Mouse (Mus musculus) embryonic facial prominence, embryonic 14.5 days (tissue): Measurements from ENCODE around the gene Med7. TPM values are rescaled to one million over a fixed set of nuclear protein-coding genes. Genes with fewer than 3 reads are reported as not detected.

ENCODE experiments used
- ATAC-seq: fragments of 200-750 bp; cut with Nextera tagmentation; 2 replicates; pipeline ENCODE4 v1.8.0; 2017; ENCODE audit warnings: low read depth, moderate number of reproducible peaks, moderate TSS enrichment
- DNase-seq: peaks from one replicate; pipeline ENCODE4 v3.0.0-alpha.2; 2015; ENCODE audit warnings: low spot score
- H3K27ac ChIP-seq: fragments of 300-500 bp; sonication (generic); replicated peaks from 2 replicates; pipeline ENCODE4 v1.5.1; 2014; ENCODE audit warnings: low read depth, mild to moderate bottlenecking, low read length, moderate library complexity
- H3K27me3 ChIP-seq: fragments of 300-500 bp; sonication (generic); replicated peaks from 2 replicates; pipeline ENCODE4 v1.6.1; 2014; ENCODE audit warnings: low read length; ENCODE audit not compliant: control insufficient read depth, insufficient read depth
- H3K36me3 ChIP-seq: fragments of 300-500 bp; sonication (generic); 2 replicates; pipeline ENCODE4 v1.6.1; 2014; ENCODE audit warnings: low read length, mixed read lengths; ENCODE audit not compliant: control insufficient read depth, insufficient read depth
- H3K4me1 ChIP-seq: fragments of 300-500 bp; sonication (generic); 2 replicates; pipeline ENCODE4 v1.6.1; 2014; ENCODE audit warnings: antibody characterized with exemption, low read length; ENCODE audit not compliant: control insufficient read depth, insufficient read depth
- H3K4me2 ChIP-seq: fragments of 300-500 bp; sonication (generic); 2 replicates; pipeline ENCODE4 v1.6.1; 2014; ENCODE audit warnings: low read depth, mild to moderate bottlenecking, low read length, moderate library complexity, mixed read lengths
- H3K4me3 ChIP-seq: fragments of 300-500 bp; sonication (generic); 2 replicates; pipeline ENCODE4 v1.5.1; 2014; ENCODE audit warnings: low read depth, mild to moderate bottlenecking, low read length
- H3K9ac ChIP-seq: fragments of 300-500 bp; sonication (generic); 2 replicates; pipeline ENCODE4 v1.6.1; 2014; ENCODE audit warnings: low read depth, mild to moderate bottlenecking, low read length, moderate library complexity, mixed read lengths
- H3K9me3 ChIP-seq: fragments of 300-500 bp; sonication (generic); 2 replicates; pipeline ENCODE4 v1.6.1; 2016; ENCODE audit warnings: low read length; ENCODE audit not compliant: control insufficient read depth
- WGBS: fragments of 180-500 bp; shearing (Covaris S2); extraction: QIAGEN DNeasy Blood & Tissue Kit; methylation state at CpG from one replicate; pipeline ENCODE4 v1.1.7; 2014; 5-methylcytosine and 5-hydroxymethylcytosine counted together
- polyA plus RNA-seq: library from polyadenylated mRNA; unstranded; fragments of >200 nt; fragmentation: Nextera tagmentation; extraction: Ambion mirVana; gene quantifications from 2 replicates; pipeline ENCODE4 v1.2.1, GENCODE M21; 2014

Gene Med7
- polyA plus RNA-seq, 1 experiment from 2014 or later, result 61.9 TPM

DNA sequence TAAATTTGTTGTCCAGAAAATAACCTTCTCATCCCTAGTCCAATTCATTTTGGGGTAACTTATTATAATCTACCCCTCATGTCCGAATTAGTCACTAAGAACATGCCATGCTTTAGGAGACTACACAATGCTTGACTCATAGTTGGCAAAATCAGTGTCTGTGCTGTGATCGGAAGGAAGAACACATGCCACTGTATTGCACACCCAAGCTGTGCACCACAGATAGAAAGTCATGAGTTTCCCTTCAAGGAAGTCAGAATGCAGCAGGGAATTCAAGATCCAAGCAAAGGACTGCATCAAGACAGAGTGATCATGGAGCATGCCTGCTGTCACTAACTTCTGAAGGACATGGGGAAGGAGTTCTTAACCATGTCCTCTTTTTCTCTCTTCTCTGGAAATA lies 51.9 kb downstream of the Med7 start:
- Histone ChIP-seq H3K4me2 (no peak overlapping the region), H3K9ac (no peak overlapping the region), H3K27ac (no peak overlapping the region), H3K36me3 (no peaks in the 10 kb centered on the region), H3K4me3 (no peak overlapping the region), H3K27me3 (no peaks in the 10 kb centered on the region), H3K9me3 (no peaks in the 10 kb centered on the region), H3K4me1 (no peaks in the 10 kb centered on the region)
- WGBS, result 82% methylated on average over 2 of the region's 2 CpGs
- ATAC-seq (no peak), DNase-seq (no peak)

Other genes starting within 250 kb of the Med7 start
- 0.20 and 0.45 TPM in 2 replicates for gene Fndc9, start 201.4 kb upstream of the Med7 start, polyA plus RNA-seq
- gene Cyfip2, start 124.1 kb upstream of the Med7 start, polyA plus RNA-seq, result 13.4 TPM in 2 replicates
- 0.18 and 0.26 TPM in 2 replicates for gene Itk, start 47.4 kb upstream of the Med7 start, polyA plus RNA-seq
- not detected in 2 replicates for gene Fam71b, start 40.4 kb upstream of the Med7 start, polyA plus RNA-seq
- 0.11 and 0.24 TPM in 2 replicates for gene Havcr2, start 18.0 kb downstream of the Med7 start, polyA plus RNA-seq
- gene Gm12169, start 87.3 kb downstream of the Med7 start, polyA plus RNA-seq, result not detected in 2 replicates
- not detected in 2 replicates for gene BC053393, start 134.6 kb downstream of the Med7 start, polyA plus RNA-seq
- gene Dppa1, start 192.3 kb downstream of the Med7 start, polyA plus RNA-seq, result not detected in 2 replicates